Mouse (Mus musculus): ENCODE measurements around the gene Gm20388.

DNA sequence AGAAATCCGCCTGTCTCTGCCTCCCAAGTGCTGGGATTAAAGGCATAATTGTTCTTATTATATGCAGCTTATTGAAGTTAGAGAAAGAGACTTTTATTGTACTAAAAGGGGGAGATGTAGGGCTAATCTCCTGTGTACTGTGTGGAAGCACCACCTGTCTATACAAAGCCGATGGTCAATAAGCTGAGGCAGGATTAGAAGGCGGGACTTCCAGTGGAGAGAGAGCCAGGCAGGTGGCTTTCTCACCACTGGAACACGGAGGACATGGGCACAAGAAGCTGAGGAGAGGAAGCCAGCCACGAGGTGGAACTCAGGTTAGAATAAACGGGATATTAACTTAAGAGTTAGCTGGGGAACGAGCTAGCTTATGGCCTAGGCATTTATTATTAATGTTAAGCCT lies 3152.1 kb downstream of the Gm20388 start, which contains the start of gene Spg7:
- TF ChIP-seq POLR2A (IDR thresholded peaks at IDR 0.05; ENCODE audit: low read depth, low read length) (no peak), CTCF (conservative IDR thresholded peaks at IDR 0.05; ENCODE audit: insufficient read depth, insufficient read length, low read depth, low read length) (no peak)

Data from kidney, adult 2 months (tissue).